In genomic region chr4:129575171-129575844, GRCm38 (mm10) we compare ENCODE assay signal across 8 mouse cellular contexts. TPM values are rescaled to one million over a fixed set of nuclear protein-coding genes. Genes with fewer than 3 reads are reported as not detected.
DNase-seq lines count a peak whose midpoint lies in the region; ATAC-seq and TF ChIP-seq lines count a peak whose summit lies in the region.
"Had no signal": no experiment of that assay in that cellular context is flagged by ENCODE, and none has a peak within 500 bp of the region (broad histone marks: within the 10 kb centered on the region; RNA-seq: fewer than 3 reads in every experiment).

No protein-coding gene starts in this region.

- 38% methylated on average over 7 of the region's 8 CpGs for WGBS in limb, embryonic 10.5 days
- WGBS in hindbrain, embryonic 14.5 days, result 59% methylated on average over 7 of the region's 8 CpGs

- H3K4me2 ChIP-seq in hindbrain, embryonic 14.5 days (replicated peaks), result no peak overlapping the region
- H3K4me2 ChIP-seq: embryonic facial prominence, embryonic 13.5 days had no signal

- H3K9me3 ChIP-seq in G1E (replicated peaks), result no peaks in the 10 kb centered on the region
- no peaks in the 10 kb centered on the region for H3K9me3 ChIP-seq in limb, embryonic 10.5 days (replicated peaks)
- no peaks in the 10 kb centered on the region for H3K9me3 ChIP-seq in hindbrain, embryonic 14.5 days (ENCODE audit: control insufficient read depth, low read length)
- H3K9me3 ChIP-seq: embryonic facial prominence, embryonic 13.5 days had no signal

- H3K27ac ChIP-seq in limb, embryonic 10.5 days, result peak overlapping the region; percentile 80
- no peak overlapping the region for H3K27ac ChIP-seq in hindbrain, embryonic 14.5 days
- H3K27ac ChIP-seq: embryonic facial prominence, embryonic 13.5 days had no signal

- ATAC-seq in G1E (ENCODE audit: extremely low read depth, insufficient number of reproducible peaks, low FRiP score, poor library complexity, severe bottlenecking), result peak; percentile 45; the same call in 1 of the 2 replicates
- ATAC-seq in hindbrain, embryonic 14.5 days (ENCODE audit: low FRiP score), result no peak

- TF ChIP-seq CTCF in G1E (IDR thresholded peaks at IDR 0.05; ENCODE audit: low read depth, low read length), result no peak

- DNase-seq in G1E (ENCODE audit: low spot score), result no peak
- peak; percentile 77 for DNase-seq in c-Kit-positive CD71-negative TER-119-negative erythroid progenitor cells, embryonic 14.5 days (ENCODE audit: low read depth)
- peak; percentile 52 for DNase-seq in limb, embryonic 10.5 days (ENCODE audit: low spot score)
- DNase-seq in natural killer cell, adult 2 months (ENCODE audit: low spot score in 2 of 2), result peak; percentile 91 to 94
- no peak for DNase-seq in retina, embryonic 14.5 days (ENCODE audit: low spot score)
- no peak for DNase-seq in cerebellum, postnatal 36 days
- no peak for DNase-seq in hindbrain, embryonic 14.5 days (ENCODE audit: low spot score)

- H3K36me3 ChIP-seq in G1E (replicated peaks), result no peaks in the 10 kb centered on the region
- H3K36me3 ChIP-seq in limb, embryonic 10.5 days, result no peaks in the 10 kb centered on the region
- H3K36me3 ChIP-seq in hindbrain, embryonic 14.5 days (replicated peaks; ENCODE audit: control insufficient read depth, insufficient read depth), result no peaks in the 10 kb centered on the region
- H3K36me3 ChIP-seq: embryonic facial prominence, embryonic 13.5 days had no signal

- no peak overlapping the region for H3K4me3 ChIP-seq in G1E (ENCODE audit: low read depth, low read length)
- H3K4me3 ChIP-seq in limb, embryonic 10.5 days, result no peak overlapping the region
- no peak overlapping the region for H3K4me3 ChIP-seq in hindbrain, embryonic 14.5 days (replicated peaks; ENCODE audit: low read length)
- H3K4me3 ChIP-seq: embryonic facial prominence, embryonic 13.5 days had no signal

- no peak overlapping the region for H3K9ac ChIP-seq in hindbrain, embryonic 14.5 days
- H3K9ac ChIP-seq: embryonic facial prominence, embryonic 13.5 days had no signal

- H3K27me3 ChIP-seq in G1E (ENCODE audit: insufficient read depth, low read length), result peaks cover 58% of the 10 kb centered on the region
- H3K27me3 ChIP-seq in limb, embryonic 10.5 days (ENCODE audit: low read depth, poor library complexity, severe bottlenecking), result 0 out of 2 replicates have a peak, but pooled peaks cover 4% of the 10 kb centered on the region
- no peaks in the 10 kb centered on the region for H3K27me3 ChIP-seq in hindbrain, embryonic 14.5 days (ENCODE audit: control insufficient read depth, insufficient read depth, low read length)
- H3K27me3 ChIP-seq: embryonic facial prominence, embryonic 13.5 days had no signal

- H3K4me1 ChIP-seq in G1E (ENCODE audit: insufficient read depth, low read depth, low read length), result peaks cover 21% of the 10 kb centered on the region
- H3K4me1 ChIP-seq in limb, embryonic 10.5 days, result peaks cover 25% of the 10 kb centered on the region
- no peaks in the 10 kb centered on the region for H3K4me1 ChIP-seq in hindbrain, embryonic 14.5 days (replicated peaks; ENCODE audit: control insufficient read depth, insufficient read depth, low read length)

RNA-seq across cellular contexts. Expression of gene Lck, which starts 1.9 kb away (rescaled TPM):
- total RNA-seq in G1E (2014; fragmentation: Nextera tagmentation) (3.5 TPM in 1 of 2 replicates, not detected in the other), G1E (2017) (1.7 and 2.1 TPM in 2 replicates)
- polyA plus RNA-seq in G1E (2012), result 1.3 and 1.8 TPM in 2 replicates
- polyA plus RNA-seq in limb, embryonic 10.5 days (2016; fragmentation: Nextera tagmentation; extraction: Ambion mirVana), result 10.3 and 13.5 TPM in 2 replicates
- polyA plus RNA-seq in hindbrain, embryonic 14.5 days (2014; fragmentation: Nextera tagmentation; extraction: Ambion mirVana), result 10.6 and 13.0 TPM in 2 replicates

RNA-seq across cellular contexts. Expression of gene Fam167b, which starts 3.0 kb away (rescaled TPM):
- not detected in 2 replicates for total RNA-seq in G1E (2014; fragmentation: Nextera tagmentation)
- total RNA-seq in G1E (2017), result not detected in 2 replicates
- not detected in 2 replicates for polyA plus RNA-seq in G1E (2012)
- polyA plus RNA-seq in limb, embryonic 10.5 days (2016; fragmentation: Nextera tagmentation; extraction: Ambion mirVana), result 2.6 and 5.1 TPM in 2 replicates
- polyA plus RNA-seq in hindbrain, embryonic 14.5 days (2014; fragmentation: Nextera tagmentation; extraction: Ambion mirVana), result 0.39 and 1.0 TPM in 2 replicates

RNA-seq across cellular contexts. Expression of gene Eif3i, which starts 25.1 kb away (rescaled TPM):
- total RNA-seq in G1E (2014; fragmentation: Nextera tagmentation), result 152 and 159 TPM in 2 replicates
- 241 and 272 TPM in 2 replicates for total RNA-seq in G1E (2017)
- polyA plus RNA-seq in G1E (2012), result 130 and 133 TPM in 2 replicates
- 322 and 358 TPM in 2 replicates for polyA plus RNA-seq in limb, embryonic 10.5 days (2016; fragmentation: Nextera tagmentation; extraction: Ambion mirVana)
- 226 and 227 TPM in 2 replicates for polyA plus RNA-seq in hindbrain, embryonic 14.5 days (2014; fragmentation: Nextera tagmentation; extraction: Ambion mirVana)

RNA-seq across cellular contexts. Expression of gene Tmem234, which starts 25.2 kb away (rescaled TPM):
- 129 and 155 TPM in 2 replicates for total RNA-seq in G1E (2014; fragmentation: Nextera tagmentation)
- total RNA-seq in G1E (2017), result 104 and 120 TPM in 2 replicates
- 207 and 224 TPM in 2 replicates for polyA plus RNA-seq in G1E (2012)
- 228 and 231 TPM in 2 replicates for polyA plus RNA-seq in limb, embryonic 10.5 days (2016; fragmentation: Nextera tagmentation; extraction: Ambion mirVana)
- 166 and 188 TPM in 2 replicates for polyA plus RNA-seq in hindbrain, embryonic 14.5 days (2014; fragmentation: Nextera tagmentation; extraction: Ambion mirVana)

RNA-seq across cellular contexts. Expression of gene Hdac1, which starts 32.8 kb away (rescaled TPM):
- 79.8 and 86.5 TPM in 2 replicates for total RNA-seq in G1E (2014; fragmentation: Nextera tagmentation)
- 64.5 and 76.7 TPM in 2 replicates for total RNA-seq in G1E (2017)
- polyA plus RNA-seq in G1E (2012), result 53.7 and 63.6 TPM in 2 replicates
- 308 and 336 TPM in 2 replicates for polyA plus RNA-seq in limb, embryonic 10.5 days (2016; fragmentation: Nextera tagmentation; extraction: Ambion mirVana)
- polyA plus RNA-seq in hindbrain, embryonic 14.5 days (2014; fragmentation: Nextera tagmentation; extraction: Ambion mirVana), result 76.0 and 79.8 TPM in 2 replicates

Comparison
In these comparisons a context has a peak if more than half of its experiments do, and no peak if none do; other contexts are left out.
1. DNase-seq: peak in c-Kit-positive CD71-negative TER-119-negative erythroid progenitor cells, embryonic 14.5 days (single experiment), limb, embryonic 10.5 days (single experiment) and natural killer cell, adult 2 months (2 of 2); none in G1E (single experiment), retina, embryonic 14.5 days (single experiment), cerebellum, postnatal 36 days (0 of 2) and hindbrain, embryonic 14.5 days (single experiment).